Mouse (Mus musculus) layer of hippocampus, adult 11-12 months (tissue): Measurements from ENCODE around the gene Adssl1.

ENCODE experiments used
- DNase-seq: peaks from one replicate; pipeline ENCODE4 v3.0.0; 2022; ENCODE audit warnings: low spot score

Adssl1 gene

DNA sequence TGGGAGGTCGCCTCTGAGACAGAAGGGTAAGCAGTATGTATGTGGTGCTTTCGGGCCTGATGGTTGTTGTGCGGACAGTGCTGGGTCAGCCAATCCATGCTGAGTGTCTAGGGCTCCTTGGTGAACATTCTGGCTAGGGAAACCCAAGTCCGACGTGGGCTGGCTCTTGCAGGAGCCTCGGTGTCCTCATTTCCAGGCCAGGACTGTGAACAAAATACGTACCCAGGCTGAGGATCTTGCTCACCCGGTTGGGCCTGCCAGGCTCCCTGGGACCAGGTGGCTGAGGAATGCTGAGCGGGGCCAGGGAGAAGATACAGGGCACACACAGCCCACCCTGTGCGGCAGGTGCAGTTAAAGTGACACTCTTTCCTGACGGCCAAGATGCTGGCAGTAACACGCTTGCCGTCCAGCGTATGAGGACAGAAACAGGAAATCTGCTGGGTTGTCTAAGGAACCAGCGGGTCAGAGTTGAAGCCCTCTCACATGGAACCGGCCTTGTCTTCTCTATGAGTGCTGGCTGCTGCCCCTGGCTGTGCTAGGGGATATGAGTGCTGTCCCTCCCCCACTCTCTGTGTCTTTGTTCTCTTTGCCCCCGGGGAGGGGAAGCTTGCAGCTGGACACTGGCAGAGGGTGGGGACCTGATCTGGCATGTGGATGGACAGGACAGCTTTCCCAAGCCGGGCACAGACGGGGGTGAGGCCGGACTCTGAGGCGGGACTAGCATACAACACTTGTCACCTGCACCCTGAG, 26.7 kb upstream of the Adssl1 start:
- DNase-seq, result peak; percentile 67

DNA sequence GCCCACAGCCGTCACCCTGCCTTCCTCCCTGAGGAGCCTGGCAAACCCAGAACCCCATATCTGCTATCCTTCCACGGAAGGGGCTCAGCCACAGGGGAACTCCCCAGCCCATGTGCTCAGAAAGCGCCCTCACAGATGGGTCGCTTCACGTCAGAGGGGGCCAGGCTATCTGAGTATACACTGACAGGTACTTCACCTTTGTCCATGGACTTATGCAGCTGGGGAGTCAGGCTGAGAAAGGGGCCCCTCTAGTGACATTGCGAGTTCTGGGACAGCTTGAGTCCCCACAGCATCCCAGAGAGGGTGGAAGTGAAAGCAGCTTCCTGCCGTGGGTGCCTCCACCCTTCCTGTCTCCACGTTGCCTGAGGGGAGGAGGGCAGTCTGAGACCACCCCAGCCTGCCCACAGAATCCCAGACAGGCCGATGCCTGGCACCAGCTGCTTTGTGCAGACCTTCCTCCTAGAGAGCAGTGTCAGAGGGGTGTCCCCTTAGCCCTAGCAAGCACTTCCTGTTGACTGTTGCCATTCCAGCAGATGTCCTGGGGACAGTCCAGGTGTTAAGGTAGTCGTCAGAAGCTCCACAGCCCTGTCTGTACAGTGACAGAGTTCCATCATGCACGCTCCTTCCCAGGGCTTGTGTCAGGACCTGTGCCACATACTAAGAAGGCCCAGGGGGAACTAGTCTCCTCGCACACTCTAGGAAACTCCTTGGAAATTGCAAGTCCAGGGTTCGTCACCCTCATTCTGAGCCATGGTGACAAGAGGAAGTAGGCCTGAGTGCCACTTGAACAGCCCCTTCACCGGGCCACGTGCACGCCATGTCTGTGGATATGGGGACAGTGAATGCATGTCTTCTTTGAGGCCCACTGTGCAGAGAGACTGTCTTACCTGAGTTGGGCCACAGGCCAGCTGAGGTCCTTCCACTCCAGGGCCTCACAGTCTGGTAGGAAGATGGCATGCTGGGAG, 25.6 kb upstream of the Adssl1 start:
- DNase-seq, result no peak

DNA sequence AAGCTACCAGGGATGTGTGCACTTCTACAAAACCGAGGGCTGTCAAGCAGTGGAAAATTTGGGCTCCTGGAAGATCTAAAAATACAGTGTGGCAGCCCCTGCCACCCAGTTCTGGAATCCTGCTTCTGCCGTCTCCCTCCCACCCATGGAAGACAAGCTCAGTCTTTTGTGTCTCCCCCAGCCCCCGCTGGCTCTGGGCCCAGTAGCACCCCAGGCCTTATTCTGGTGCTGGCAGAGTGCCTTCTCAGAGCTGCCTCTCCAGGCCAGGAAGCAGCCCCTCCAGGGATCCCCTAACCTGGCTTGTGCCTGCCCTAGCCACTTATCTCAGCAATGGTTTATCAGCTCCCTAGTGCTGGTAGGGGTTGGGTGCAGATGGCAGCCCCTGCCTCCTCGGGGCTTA, 24.9 kb upstream of the Adssl1 start:
- no peak for DNase-seq

DNA sequence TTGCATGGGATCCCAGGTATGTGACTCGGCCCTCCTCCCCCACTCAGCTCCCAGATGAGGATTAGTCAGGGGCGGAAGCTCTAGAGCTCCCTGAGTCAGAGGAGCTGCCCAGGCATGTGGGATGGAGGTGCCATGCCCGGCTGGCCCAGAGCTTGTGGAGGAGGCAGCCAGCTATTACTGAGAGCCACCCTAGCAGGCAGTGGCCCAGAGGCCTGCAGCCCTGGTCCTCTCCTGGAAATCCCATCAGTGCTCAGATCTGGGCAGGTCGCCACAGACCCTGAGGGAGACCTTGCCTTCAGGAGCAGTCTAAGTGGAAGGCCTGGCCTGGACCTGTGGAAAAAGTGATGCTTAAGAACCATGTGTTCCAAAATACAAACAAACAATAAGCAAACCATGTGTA, 24.2 kb upstream of the Adssl1 start:
- DNase-seq, result no peak

DNA sequence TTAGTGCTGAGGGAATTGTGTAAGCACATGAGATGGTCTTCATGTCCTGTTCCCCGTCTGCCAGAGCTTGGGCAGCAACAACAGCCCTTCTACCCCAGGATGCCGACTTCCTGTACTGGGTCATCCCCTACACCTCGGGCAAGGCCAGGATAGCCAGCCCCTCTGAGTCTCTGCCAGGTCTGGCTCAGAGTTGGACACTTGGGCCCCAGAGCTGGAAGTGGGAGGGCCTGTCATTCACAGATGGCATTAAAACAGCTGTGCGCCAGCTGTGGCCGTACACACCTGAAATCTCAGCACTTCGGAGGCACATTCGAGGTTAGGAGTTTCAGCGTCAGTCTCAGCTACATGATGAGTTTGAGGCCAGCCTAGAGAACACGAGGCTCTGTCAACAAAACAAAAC, 23.4 kb upstream of the Adssl1 start:
- DNase-seq, result no peak

DNA sequence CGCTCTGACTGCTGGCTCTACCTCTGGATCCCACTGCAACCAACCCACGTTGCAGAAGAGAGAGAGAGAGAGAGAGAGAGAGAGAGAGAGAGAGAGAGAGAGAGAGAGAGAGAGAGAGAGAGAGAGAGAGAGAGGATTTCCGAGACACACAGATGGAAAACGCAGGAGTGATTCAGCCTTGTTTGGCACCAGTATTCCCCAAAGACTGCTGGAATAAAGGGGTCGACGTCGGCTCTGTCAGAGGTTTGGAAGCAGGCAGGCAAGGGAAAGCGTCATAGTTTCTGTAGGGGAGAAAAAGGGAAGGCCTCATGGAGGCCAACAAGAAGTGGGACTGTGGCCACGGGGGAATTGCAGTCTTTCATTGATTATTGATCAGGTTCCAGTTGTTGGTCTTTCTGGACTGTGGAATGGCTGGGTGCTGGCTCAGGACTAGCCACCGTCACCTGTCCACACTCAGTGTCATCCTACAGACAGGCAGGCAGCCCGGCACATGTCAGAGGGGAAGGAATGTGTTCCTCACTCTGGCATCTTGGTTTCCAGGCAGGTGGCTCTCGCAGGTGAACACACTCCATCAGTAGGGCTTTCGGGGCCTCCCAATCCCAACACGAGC, 22.8 kb upstream of the Adssl1 start:
- DNase-seq, result no peak

DNA sequence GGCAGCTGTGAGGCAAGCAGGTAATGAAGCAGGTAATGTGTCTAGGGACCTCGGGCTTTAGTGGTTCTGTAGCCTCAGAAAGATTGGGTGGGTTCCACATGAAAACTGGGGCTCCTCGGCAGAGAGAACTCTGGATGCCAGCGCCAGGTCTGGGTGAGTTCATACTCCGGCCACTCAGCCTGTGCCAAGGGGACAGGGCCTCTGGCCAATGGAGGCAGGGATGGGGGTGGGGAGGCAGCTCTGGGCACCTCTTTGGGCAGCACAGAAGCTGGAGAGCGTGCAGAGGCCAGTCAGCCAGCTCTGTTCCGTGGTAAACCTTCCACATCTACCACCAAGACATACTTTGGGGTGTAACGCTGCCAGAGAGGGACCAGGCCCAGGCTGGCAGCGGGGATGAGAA, 22.2 kb upstream of the Adssl1 start:
- no peak for DNase-seq

DNA sequence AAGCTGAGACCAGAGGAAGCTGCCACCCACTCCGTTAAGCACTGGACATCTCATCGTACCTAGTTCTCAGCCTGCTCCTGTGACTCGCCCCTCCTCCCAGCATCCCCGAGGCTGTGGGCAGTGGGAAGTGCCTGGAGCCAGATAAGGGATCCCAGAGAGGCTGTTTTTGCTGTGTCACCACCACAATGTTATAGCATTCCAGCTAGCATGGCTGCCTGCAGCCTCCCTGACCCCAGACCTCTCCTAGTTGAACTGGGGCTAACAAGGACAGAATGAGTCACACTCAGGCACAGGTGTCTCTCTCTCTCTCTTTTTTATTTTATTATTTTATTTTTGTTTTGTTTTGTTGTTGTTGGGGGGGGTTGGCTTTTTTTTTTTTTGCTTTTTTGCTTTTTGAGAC, 20.6 kb upstream of the Adssl1 start:
- no peak for DNase-seq

DNA sequence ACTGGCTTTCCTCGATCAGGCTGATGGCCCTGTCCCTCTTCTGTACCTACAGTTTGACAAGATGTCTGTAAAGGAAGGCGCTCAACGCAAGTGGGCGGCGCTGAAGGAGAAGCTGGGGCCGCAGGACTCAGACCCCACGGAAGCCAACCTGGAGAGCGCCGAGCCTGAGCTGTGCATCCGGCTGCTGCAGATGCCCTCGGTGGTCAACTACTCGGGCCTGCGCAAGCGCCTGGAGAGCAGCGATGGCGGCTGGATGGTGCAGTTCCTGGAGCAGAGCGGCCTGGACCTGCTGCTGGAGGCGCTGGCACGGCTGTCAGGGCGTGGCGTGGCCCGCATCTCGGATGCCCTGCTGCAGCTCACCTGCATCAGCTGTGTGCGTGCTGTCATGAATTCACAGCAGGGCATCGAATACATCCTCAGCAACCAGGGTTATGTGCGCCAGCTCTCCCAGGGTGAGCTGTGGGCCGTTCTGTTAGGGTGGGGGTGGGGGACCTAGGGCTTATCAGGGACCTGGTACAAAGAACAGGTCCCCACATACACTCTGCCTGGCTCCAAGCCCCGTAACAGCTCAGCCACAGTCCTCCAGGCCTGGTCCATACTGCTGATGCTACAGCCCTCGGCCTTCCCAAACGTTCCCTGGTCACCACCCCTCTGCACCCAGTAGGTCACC, 19.8 kb upstream of the Adssl1 start:
- DNase-seq, result no peak

DNA sequence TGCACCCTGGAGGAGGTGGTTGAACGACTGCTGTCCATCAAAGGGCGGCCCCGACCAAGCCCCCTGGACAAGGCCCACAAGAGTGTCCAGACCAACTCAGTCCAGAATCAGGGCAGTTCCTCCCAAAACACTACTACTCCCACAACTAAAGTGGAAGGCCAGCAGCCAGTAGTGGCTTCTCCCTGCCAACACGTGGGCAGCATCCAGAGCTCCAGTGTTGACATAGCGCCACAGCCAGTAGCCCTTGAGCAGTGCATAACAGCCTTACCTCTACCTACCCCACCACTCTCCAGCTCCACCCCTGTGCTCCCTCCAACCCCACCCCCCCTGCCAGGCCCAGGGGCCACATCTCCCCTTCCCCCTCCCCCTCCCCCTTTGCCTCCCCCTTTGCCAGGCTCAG, 15.8 kb upstream of the Adssl1 start:
- DNase-seq, result no peak

DNA sequence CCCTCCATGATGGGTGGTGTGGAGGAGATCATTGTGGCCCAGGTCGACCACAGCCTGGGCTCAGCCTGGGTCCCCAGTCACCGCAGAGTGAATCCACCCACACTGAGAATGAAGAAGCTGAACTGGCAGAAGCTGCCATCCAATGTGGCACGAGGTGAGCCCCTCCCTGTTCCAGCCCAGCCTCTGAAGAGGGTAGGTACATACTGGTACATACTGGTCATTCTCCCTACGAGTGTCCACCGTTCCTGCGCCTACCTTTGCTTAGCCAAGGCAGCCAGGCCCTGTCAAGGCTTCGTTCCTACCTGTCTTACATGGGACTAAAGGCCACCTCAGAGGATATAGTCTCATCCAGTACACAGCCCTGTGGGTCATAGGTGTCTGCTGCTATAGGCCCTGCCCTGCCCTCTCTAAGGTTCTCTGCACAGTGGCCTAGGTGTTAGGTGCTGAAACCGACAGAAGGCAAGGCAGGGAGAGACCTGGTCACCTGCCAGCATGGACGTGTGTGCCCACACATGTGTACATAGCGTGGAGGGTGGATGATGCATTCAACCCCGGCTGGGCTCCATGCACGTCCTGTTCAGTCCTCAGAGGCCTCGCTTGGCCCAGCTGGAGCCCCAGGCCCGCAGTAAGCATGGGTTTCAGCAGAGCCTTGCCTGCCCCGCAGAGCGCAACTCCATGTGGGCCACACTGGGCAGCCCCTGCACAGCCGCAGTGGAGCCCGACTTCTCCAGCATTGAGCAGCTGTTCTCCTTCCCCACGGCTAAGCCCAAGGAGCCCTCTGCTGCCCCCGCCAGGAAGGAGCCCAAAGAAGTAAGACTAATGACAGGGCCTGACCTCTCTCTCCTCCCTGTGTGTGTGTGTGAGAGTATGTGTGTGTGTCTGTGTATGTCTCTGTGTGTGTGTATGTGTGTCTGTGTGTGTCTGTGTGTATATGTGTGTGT, 14.9 kb upstream of the Adssl1 start:
- no peak for DNase-seq

DNA sequence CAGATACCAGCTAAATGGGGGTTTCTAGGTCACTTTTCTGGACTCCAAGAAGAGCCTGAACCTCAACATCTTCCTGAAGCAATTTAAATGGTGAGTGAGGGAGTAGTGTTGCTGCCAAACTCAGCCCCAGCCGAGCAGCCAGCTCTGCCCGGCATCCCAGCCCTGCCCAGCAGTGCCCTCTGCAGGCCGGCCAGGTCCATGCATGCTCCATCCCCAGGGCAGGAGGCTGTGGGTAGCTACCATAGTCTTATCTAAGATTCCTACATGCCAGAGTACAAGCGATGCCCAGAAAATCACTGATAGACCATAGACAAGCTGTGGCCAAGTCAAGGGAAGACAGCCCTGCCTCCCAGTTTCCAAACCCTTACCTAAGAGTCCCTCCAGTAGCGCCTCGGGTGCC, 14.1 kb upstream of the Adssl1 start:
- peak; percentile 84 for DNase-seq

DNA sequence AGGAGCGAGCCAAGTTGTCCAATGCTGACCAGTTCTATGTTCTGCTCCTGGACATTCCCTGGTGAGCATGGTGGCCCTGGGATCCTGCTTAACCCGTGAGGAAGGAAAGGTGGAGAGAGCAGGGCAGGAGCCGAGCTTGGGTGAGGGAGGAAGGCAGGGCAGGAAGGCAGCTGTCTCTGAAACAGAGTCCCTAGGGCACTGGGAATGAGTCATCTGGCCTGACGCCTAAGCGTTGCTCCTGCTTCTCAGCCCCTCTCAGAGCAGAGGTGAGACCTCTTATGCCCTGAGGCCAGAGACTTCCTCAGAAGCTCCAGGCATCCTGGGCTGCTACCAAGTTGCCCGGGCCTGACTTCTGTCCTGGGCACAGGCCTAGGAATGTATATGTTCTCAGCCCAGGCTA, 12.8 kb upstream of the Adssl1 start:
- DNase-seq, result no peak

DNA sequence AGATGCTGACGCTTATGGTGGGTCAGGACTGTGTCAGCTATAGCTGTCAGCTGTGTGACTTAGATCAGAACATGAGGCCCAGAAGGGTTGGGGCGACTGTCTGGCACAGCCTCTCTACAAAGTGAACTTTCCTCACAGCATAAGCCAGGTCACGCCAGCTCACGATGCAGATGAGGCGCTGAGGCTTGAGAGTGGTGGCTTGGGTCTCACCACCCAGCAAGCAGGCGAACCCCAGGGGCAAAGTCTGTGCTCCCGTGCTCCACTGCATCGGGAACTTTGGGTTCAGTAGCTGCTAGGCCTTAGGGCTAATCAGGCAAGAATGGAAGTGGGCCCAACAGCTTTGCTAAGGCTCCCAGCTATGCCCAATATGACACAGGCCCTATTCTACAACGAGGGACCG, 10.8 kb upstream of the Adssl1 start:
- DNase-seq, result no peak

DNA sequence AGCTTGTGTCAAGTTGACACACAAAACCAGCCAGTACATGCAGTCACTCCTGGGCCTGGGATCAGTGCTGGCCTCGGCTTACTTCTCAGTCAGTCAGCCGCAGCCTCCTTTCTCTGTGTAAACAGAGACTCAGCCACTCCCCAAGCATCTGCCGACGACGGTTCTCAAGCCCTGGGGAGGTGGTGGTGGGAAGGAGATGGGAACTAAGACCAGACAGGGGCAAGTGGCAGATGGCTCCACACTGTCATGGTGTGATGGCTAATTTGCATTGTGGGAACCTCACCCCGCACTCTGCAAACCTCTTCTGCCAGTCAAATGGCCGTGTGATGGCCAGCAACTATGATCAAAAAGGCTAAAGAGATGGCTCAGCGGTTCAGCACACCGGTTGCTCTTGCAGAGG, 3.2 kb upstream of the Adssl1 start:
- DNase-seq, result no peak

DNA sequence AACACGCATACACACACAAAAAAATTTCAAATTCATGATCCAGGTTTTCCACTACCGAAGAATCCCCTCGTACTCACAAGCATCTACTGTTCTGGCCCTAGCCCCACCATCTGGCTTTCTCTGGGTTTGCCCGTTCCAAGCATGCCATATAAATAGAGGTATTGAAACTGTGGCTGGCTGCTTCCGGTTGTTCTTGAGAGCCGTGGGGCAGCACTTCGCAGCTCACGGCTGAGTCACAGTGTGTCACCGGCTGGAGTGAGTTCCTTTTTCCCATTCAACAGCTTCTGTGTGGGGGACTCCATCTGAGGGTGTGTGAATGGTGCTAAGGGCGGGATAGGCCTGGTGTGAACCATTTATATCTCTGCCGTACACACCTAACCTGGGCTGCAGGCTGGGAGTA, 2.7 kb upstream of the Adssl1 start:
- DNase-seq, result peak; percentile 79

DNA sequence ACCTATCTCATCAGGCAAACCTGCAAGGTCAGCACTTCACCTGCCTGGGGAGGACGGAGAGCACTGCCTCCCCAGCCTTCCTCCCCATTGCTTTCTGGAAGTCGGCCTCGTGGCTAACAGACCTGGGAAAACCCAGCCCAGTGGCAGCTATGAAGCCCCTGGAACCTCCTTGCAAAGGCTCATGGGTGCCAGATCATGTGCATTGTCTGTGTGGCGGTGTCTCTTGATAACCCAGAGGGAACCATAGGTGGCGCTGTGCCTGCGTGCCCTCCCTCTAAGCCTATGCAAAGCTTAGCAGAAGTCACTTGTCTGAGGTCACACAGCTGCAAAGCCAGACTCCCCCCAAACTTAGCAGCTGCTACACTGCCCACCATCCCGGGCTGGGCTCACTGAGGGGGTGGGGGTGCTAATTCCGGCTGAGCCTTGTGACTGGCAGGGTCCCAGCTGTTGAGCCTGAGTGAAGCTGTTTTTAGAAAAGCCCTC, 1.9 kb upstream of the Adssl1 start:
- DNase-seq, result peak; percentile 78

DNA sequence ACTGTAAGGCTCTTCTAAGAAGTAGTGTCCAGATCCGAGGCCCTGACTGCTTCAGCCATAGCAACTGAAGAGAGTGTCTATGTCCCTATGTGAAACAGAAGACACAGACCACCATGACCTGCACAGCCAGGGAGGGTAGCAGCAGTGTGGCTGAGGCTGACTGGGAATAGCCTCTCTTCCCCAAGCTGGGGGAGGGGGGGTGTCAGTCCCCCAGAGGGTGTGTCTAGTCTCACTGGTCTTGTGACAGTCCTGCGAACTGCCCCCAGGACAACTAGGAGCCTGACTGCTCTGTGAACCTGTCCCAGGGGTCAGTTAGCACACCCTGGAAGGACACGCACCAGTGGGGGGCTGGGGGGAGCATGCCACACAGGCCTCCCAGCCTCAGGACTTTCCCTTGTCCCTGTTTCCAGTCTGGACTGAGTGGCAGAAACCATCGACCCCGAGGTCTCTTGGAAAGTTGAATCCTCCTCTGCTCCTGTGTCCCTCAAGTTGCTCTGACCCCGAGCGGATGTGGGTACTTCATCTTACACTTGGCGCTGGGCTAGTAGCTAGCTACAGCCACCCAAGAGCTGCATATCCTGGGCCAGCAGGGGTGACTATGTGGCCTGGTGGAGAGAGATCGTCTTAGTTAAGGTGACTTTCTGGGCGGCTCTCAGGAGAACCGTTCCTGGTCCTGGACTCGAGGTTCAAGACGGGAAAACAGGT, 712 bp upstream of the Adssl1 start:
- no peak for DNase-seq

DNA sequence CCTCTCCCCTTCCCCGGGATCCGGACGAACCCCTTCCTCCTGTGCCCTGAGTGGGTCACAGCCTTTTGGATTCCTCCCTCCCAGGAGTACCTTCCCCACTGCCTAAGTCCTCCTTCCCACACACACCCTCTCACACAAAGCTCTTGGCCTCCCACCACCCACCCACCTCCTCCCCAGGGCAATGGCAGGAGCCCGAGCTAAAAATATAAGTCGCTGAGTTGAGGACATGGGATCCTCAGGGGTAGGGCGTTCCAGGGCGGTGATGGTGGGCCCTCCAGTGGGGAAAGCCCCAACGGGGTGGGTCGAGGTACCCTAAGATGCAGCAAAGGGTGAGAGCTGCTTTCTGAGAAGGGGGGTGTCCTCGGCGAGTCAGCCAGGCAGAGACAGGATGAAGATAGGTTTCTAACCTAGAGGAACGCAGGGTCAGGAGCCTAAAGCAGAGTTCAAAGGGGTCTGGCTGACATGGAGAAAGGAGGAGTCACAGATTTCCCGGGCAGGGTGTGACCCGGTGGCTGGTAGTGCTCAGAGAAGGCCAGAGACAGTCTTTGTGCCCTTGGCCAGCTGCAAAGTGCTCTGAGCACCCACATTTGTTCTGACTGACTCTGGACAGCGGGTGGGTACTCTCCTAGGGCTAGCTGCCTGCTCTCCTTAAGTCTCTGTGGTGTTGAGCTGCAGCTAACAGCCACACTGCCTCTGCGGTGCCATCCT, 663 bp downstream of the Adssl1 start:
- no peak for DNase-seq

DNA sequence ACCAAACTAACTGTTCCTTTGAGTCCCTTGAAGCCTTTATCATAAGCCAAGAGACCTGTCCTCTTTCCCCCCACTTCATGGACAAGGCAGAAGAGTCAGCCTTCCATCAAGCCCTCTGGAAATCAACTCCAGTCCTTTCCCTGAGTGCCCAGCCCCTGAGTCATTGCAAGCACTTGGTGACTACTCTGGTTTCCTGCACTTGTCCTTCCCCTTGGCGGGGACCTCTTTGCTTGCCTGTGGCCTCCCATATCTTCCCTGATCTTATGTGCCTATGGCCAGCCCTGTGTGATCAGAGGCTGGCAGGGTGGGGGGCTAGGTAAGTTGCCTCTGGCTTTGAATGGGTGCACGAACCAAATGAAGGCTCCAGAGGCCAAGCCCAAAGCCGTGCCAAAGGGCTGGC, 2.1 kb downstream of the Adssl1 start:
- no peak for DNase-seq
